Mouse (Mus musculus): ENCODE results near the gene Adcy5.

DNA sequence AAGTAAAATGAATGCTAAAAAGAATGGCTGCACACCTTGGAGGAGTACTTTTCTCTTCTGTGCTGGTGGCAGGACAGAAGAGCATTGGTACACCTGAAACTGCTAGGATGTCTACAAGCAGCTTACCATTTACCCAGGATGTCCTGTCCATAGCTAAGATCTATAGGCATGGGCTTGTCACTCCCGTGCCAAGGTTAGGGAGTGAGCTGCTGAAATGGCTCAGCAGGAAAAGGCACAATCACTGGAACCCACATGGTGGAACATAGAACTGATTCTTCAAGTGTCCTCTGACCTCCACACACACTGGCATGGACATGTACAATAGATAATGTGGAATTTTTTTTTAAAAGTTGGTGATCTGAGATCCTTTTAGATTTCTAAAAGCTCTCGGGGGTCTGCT, 152.7 kb downstream of the Adcy5 start:
- TF ChIP-seq CTCF (IDR thresholded peaks at IDR 0.05; ENCODE audit: low read depth) (no peak), EP300 (IDR thresholded peaks at IDR 0.05; ENCODE audit: low read depth) (no peak)

All from heart, postnatal 0 days (tissue).